Mouse (Mus musculus) liver, postnatal 0 days (tissue): ENCODE results near the gene Szt2. TPM values are rescaled to one million over a fixed set of nuclear protein-coding genes. Genes with fewer than 3 reads are reported as not detected.

Experiments used
- ATAC-seq: fragments of 200-750 bp; cut with Nextera tagmentation; 2 replicates; pipeline ENCODE4 v1.8.0; 2017; ENCODE audit warnings: mild to moderate bottlenecking, moderate library complexity
- DNase-seq: peaks from one replicate; pipeline ENCODE4 v3.0.0-alpha.2; 2016
- H3K27ac ChIP-seq: fragments of 300-500 bp; sonication (generic); 2 replicates; pipeline ENCODE4 v1.5.1; 2014; ENCODE audit warnings: antibody characterized with exemption, moderate library complexity, mild to moderate bottlenecking, low read depth
- H3K27me3 ChIP-seq: fragments of 300-500 bp; sonication (generic); 2 replicates; pipeline ENCODE4 v1.6.1; 2014; ENCODE audit warnings: low read length, control low read depth, mixed read lengths; ENCODE audit not compliant: insufficient read depth
- H3K36me3 ChIP-seq: fragments of 300-500 bp; sonication (generic); replicated peaks from 2 replicates; pipeline ENCODE4 v1.6.1; 2014; ENCODE audit warnings: mild to moderate bottlenecking, control low read depth, low read length, moderate library complexity, mixed read lengths; ENCODE audit not compliant: insufficient read depth
- H3K4me1 ChIP-seq: fragments of 300-500 bp; sonication (generic); 2 replicates; pipeline ENCODE4 v1.6.1; 2014; ENCODE audit warnings: antibody characterized with exemption, mild to moderate bottlenecking, control low read depth; ENCODE audit not compliant: insufficient read depth
- H3K4me2 ChIP-seq: fragments of 300-500 bp; sonication (generic); 2 replicates; pipeline ENCODE4 v1.6.1; 2014; ENCODE audit warnings: low read depth, mild to moderate bottlenecking, low read length, moderate library complexity, mixed read lengths
- H3K4me3 ChIP-seq: fragments of 300-500 bp; sonication (generic); 2 replicates; pipeline ENCODE4 v1.5.1; 2014; ENCODE audit warnings: low read depth, low read length
- H3K9ac ChIP-seq: fragments of 300-500 bp; sonication (generic); replicated peaks from 2 replicates; pipeline ENCODE4 v1.6.1; 2014; ENCODE audit warnings: mild to moderate bottlenecking, moderate library complexity
- H3K9me3 ChIP-seq: fragments of 300-500 bp; sonication (generic); 2 replicates; pipeline ENCODE4 v1.6.1; 2016; ENCODE audit warnings: mild to moderate bottlenecking, control low read depth, low read length, mixed read lengths
- CTCF ChIP-seq: sonication (generic); IDR thresholded peaks from 2 replicates; pipeline ENCODE4 v1.5.1; 2016; ENCODE audit warnings: antibody characterized with exemption, low read depth
- EP300 ChIP-seq: IDR thresholded peaks from 2 replicates; pipeline ENCODE4 v1.6.1; 2016; ENCODE audit warnings: antibody characterized with exemption, low read depth, mild to moderate bottlenecking
- WGBS: fragments of 180-500 bp; shearing (Covaris S2); extraction: QIAGEN DNeasy Blood & Tissue Kit; methylation state at CpG from one replicate; pipeline ENCODE4 v1.1.7; 2014; ENCODE audit not compliant: insufficient replicate concordance; 5-methylcytosine and 5-hydroxymethylcytosine counted together
- polyA plus RNA-seq: library from polyadenylated mRNA; unstranded; fragments of >200 nt; fragmentation: Nextera tagmentation; extraction: Ambion mirVana; gene quantifications from 2 replicates; pipeline ENCODE4 v1.2.1, GENCODE M21; 2015

Szt2 gene
- polyA plus RNA-seq, 1 experiment from 2014 or later: 1.9 TPM

DNA sequence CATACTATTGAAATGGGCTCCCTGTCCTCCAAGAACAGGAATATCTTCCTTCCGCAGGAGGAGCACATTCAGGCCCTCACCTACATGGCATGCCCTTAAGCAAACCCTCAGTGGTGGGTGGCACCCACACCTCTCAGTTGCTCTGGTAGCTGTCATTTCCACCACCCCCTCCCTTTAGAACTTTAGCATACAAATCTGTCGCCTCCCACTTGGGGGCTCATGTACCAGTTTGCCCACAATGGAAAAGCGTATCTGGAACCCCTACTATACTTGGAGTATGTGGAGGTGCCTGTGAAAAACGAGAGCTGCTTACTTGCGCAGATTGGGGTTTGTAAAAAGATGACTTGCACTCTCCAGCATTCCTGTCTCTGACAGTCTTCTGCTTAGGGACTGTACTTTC lies 7.3 kb upstream of the Szt2 start:
- Histone ChIP-seq H3K4me2 (no peak overlapping the region), H3K9me3 (no peaks in the 10 kb centered on the region), H3K36me3 (peaks cover 76% of the 10 kb centered on the region), H3K27me3 (no peaks in the 10 kb centered on the region), H3K9ac (no peak overlapping the region), H3K27ac (no peak overlapping the region), H3K4me3 (no peak overlapping the region), H3K4me1 (no peaks in the 10 kb centered on the region)
- 85% methylated on average over 5 of the region's 5 CpGs for WGBS
- ATAC-seq (no peak), DNase-seq (no peak)
- TF ChIP-seq CTCF: no peak
- no peak for TF ChIP-seq EP300

DNA sequence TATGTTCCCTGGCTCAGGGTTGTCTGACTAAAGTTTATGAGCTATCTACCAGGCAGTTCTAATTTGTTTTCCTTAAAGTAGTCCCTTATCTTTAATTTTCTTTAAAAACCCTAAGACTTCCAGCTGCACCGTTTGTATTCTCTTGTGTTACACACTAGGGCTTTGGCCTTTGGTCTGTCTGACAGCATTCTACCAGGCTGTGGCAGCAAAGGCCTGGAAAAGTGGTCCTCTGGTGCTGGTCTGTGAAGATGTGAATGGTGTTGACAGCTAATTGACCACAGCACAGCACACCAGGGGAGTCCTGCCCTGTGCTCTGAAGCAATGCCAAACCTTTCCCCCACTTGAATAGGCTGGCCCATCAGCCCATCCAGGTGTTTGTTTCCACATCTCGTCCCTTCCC lies 6.7 kb upstream of the Szt2 start:
- peaks cover 72% of the 10 kb centered on the region for H3K36me3 ChIP-seq
- no peak overlapping the region for H3K4me2 ChIP-seq
- H3K27me3 ChIP-seq: no peaks in the 10 kb centered on the region
- ATAC-seq: no peak
- WGBS: 76% methylated on average over 2 of the region's 2 CpGs
- DNase-seq: no peak
- H3K9ac ChIP-seq: no peak overlapping the region
- H3K9me3 ChIP-seq: no peaks in the 10 kb centered on the region
- H3K4me1 ChIP-seq: no peaks in the 10 kb centered on the region
- TF ChIP-seq EP300 (no peak), CTCF (0 out of 2 replicates have a peak, but pooled peaks have one; percentile 6)
- no peak overlapping the region for H3K27ac ChIP-seq
- no peak overlapping the region for H3K4me3 ChIP-seq

DNA sequence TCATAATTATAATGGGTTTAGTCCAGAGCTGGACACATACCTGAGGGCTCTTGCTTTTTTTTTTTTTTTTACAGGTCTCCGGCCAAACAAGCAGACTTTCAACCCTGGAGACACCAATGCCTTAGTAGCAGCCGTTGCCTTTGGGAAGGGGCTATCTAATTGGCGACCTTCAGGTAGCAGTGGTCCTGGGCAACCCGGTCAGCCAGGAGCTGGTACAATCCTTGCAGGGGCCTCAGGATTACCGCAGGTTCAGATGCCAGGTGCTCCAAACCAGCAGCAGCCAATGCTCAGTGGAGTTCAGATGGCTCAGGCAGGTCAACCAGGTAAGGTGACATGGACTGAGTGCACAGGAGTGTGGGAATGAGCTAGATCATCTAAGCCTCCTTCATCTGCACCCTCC lies 4.5 kb upstream of the Szt2 start:
- ATAC-seq (no peak), DNase-seq (no peak)
- 95% methylated on average over 5 of the region's 5 CpGs for WGBS
- no peak overlapping the region for H3K9ac ChIP-seq
- no peaks in the 10 kb centered on the region for H3K9me3 ChIP-seq
- no peak for TF ChIP-seq CTCF
- TF ChIP-seq EP300: no peak
- H3K36me3 ChIP-seq: peaks cover 65% of the 10 kb centered on the region
- no peak overlapping the region for H3K27ac ChIP-seq
- H3K4me2 ChIP-seq: no peak overlapping the region
- H3K27me3 ChIP-seq: no peaks in the 10 kb centered on the region
- H3K4me3 ChIP-seq: no peak overlapping the region
- peaks cover 5% of the 10 kb centered on the region; the same call in 1 of the 2 replicates for H3K4me1 ChIP-seq

DNA sequence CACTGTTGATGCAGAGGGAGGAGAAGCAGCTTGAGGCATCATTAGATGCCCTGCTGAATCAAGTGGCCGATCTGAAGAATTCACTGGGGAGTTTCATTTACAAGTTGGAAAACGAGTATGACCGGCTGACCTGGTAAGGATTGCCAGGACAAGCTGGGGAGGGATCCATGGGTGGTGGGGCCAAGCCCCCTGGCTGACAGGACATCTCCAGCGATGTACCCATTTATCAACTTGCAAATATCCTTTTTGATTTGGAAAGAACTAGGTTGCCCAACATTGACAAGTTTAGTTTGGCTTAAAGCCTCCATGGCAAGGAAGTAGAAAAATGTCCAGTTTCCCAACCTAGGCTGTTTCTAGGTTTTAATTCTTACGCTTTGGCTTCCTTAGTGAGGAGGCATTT lies 1.8 kb upstream of the Szt2 start:
- Histone ChIP-seq H3K4me2 (no peak overlapping the region), H3K36me3 (peaks cover 45% of the 10 kb centered on the region)
- 87% methylated on average over 5 of the region's 5 CpGs for WGBS

DNA sequence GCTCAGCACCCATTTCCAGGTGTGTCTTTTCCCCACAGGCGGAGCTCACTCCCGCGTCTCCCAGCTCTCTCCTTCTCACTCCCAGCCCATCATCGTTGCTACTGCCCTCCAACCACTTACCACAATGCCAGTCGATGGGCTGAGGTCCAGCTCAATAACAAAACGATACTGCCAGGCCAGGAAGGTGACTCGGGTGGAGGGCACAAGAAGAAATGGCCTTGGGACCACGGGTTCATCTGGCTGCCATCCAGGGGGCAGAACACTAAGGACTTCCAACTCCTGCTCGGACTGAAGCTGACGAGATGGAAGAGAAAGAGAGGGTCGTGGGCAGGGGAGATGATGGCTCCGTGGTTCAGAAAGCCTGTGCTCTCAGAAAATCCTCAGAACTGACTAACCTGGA lies 6.4 kb downstream of the Szt2 start:
- H3K36me3 ChIP-seq: peaks cover 50% of the 10 kb centered on the region
- 90% methylated on average over 12 of the region's 12 CpGs for WGBS

More for the DNA sequence above, 1.8 kb upstream of the Szt2 start:
- no peak for ATAC-seq
- no peak overlapping the region for H3K4me3 ChIP-seq
- TF ChIP-seq EP300 (no peak), CTCF (no peak)
- H3K9ac ChIP-seq: no peak overlapping the region
- DNase-seq: no peak
- no peaks in the 10 kb centered on the region for H3K9me3 ChIP-seq
- peaks cover 9% of the 10 kb centered on the region; the same call in 1 of the 2 replicates for H3K4me1 ChIP-seq
- no peaks in the 10 kb centered on the region for H3K27me3 ChIP-seq
- H3K27ac ChIP-seq: no peak overlapping the region

DNA sequence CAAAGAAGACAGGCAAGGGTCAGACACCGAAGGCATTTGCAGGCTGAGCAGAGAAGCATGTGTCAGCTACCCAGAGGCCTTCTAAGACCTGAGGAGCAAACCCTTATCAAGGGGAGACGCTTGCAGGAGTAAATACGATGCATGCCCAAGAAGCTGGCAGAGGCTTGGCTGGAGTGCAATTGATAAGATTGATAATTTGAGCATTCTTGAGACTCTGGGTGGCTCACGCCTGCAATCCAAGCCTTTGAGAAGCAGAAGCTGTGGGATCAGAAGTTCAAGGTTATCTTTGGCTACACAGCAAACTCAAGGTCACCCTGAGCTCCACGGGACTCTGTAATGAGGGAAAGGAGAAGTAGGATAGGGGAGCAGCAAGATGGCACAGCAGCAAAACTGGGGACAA lies 7.2 kb downstream of the Szt2 start:
- H3K36me3 ChIP-seq: peaks cover 57% of the 10 kb centered on the region
- peaks cover 2% of the 10 kb centered on the region; the same call in 1 of the 2 replicates for H3K4me1 ChIP-seq
- 60% methylated on average over 5 of the region's 5 CpGs for WGBS
- no peak overlapping the region for H3K4me2 ChIP-seq
- no peak overlapping the region for H3K9ac ChIP-seq
- H3K27me3 ChIP-seq: no peaks in the 10 kb centered on the region
- no peak overlapping the region for H3K4me3 ChIP-seq
- no peaks in the 10 kb centered on the region for H3K9me3 ChIP-seq
- H3K27ac ChIP-seq: no peak overlapping the region
- ATAC-seq: no peak
- DNase-seq: no peak
- TF ChIP-seq EP300: no peak
- no peak for TF ChIP-seq CTCF

More for the DNA sequence above, 6.4 kb downstream of the Szt2 start:
- TF ChIP-seq EP300: no peak
- TF ChIP-seq CTCF: no peak
- no peak overlapping the region for H3K27ac ChIP-seq
- H3K9me3 ChIP-seq: no peaks in the 10 kb centered on the region
- H3K9ac ChIP-seq: no peak overlapping the region
- no peak for ATAC-seq
- H3K27me3 ChIP-seq: no peaks in the 10 kb centered on the region
- H3K4me3 ChIP-seq: no peak overlapping the region
- no peak overlapping the region for H3K4me2 ChIP-seq
- peaks cover 2% of the 10 kb centered on the region; the same call in 1 of the 2 replicates for H3K4me1 ChIP-seq
- no peak for DNase-seq

DNA sequence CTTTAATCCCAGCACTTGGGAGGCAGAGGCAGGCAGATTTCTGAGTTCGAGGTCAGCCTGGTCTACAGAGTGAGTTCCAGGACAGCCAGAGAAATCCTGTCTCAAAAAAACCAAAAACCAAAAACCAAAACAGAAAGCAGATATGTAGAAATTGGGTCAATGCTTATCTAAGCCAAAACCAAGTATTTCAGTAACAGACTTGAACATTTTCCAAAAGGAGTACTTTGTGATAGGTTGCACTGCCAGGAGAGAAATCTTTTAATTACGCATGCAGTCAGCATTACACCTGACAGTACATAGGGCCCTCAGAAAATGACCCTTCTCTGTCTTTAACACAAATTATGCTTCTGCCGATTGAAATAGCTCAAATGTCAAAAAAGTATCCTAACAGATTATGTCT lies 7.7 kb downstream of the Szt2 start:
- 89% methylated on average over 3 of the region's 3 CpGs for WGBS
- TF ChIP-seq EP300: no peak
- no peak for TF ChIP-seq CTCF
- ATAC-seq (no peak), DNase-seq (no peak)
- H3K9ac ChIP-seq: no peak overlapping the region
- peaks cover 2% of the 10 kb centered on the region; the same call in 1 of the 2 replicates for H3K4me1 ChIP-seq
- H3K27ac ChIP-seq: no peak overlapping the region
- H3K36me3 ChIP-seq: peaks cover 62% of the 10 kb centered on the region
- H3K27me3 ChIP-seq: no peaks in the 10 kb centered on the region
- no peak overlapping the region for H3K4me3 ChIP-seq
- no peaks in the 10 kb centered on the region for H3K9me3 ChIP-seq
- no peak overlapping the region for H3K4me2 ChIP-seq
